Comparison of ENCODE assay signal across 25 mouse cellular contexts in genomic region chr5:111284420-111285175, GRCm38 (mm10). TPM values are rescaled to one million over a fixed set of nuclear protein-coding genes. Genes with fewer than 3 reads are reported as not detected.
DNase-seq lines count a peak whose midpoint lies in the region; ATAC-seq lines count a peak whose summit lies in the region.
"Had no signal": no experiment of that assay in that cellular context is flagged by ENCODE, and none has a peak within 500 bp of the region (broad histone marks: within the 10 kb centered on the region; RNA-seq: fewer than 3 reads in every experiment).

No protein-coding gene starts in this region.

- ATAC-seq in heart, embryonic 12.5 days (ENCODE audit: insufficient number of reproducible peaks, low FRiP score) = no peak
- ATAC-seq: forebrain, embryonic 13.5 days; forebrain, embryonic 16.5 days; hindbrain, embryonic 16.5 days had no signal

- DNase-seq in heart, adult 11 months = peak; percentile 88
- peak; percentile 26 for DNase-seq in kidney, postnatal 10 days
- DNase-seq in kidney, adult 18-20 months = no peak
- peak; percentile 38 for DNase-seq in testis, postnatal 10 days (ENCODE audit: low spot score)
- DNase-seq in testis, postnatal 14 days (ENCODE audit: low spot score) = no peak
- DNase-seq: adrenal gland, adult 2 months; adrenal gland, postnatal 14 days; B cell, adult 2 months; cerebellum, adult 11 months; cerebellum, adult 2 months; cerebellum, adult 9-11 months; cerebellum, postnatal 25 days; gastrocnemius, postnatal 10 days; gastrocnemius, postnatal 36 days; heart, postnatal 36 days had no signal

- H3K27ac ChIP-seq in heart, embryonic 12.5 days (ENCODE audit: poor library complexity, severe bottlenecking) = no peak overlapping the region
- H3K27ac ChIP-seq: forebrain, embryonic 10.5 days; forebrain, embryonic 13.5 days; heart, embryonic 15.5 days; hindbrain, embryonic 10.5 days; hindbrain, embryonic 13.5 days had no signal

- no peak overlapping the region for H3K4me3 ChIP-seq in heart, embryonic 12.5 days
- H3K4me3 ChIP-seq: forebrain, embryonic 10.5 days; forebrain, embryonic 13.5 days; heart, embryonic 15.5 days; hindbrain, embryonic 10.5 days; hindbrain, embryonic 13.5 days had no signal

- no peaks in the 10 kb centered on the region for H3K9me3 ChIP-seq in heart, embryonic 12.5 days (replicated peaks)
- H3K9me3 ChIP-seq: forebrain, embryonic 10.5 days; forebrain, embryonic 13.5 days; G1E; heart, embryonic 15.5 days; hindbrain, embryonic 10.5 days; hindbrain, embryonic 13.5 days had no signal

- no peak overlapping the region for H3K9ac ChIP-seq in heart, embryonic 12.5 days
- H3K9ac ChIP-seq: forebrain, embryonic 13.5 days; heart, embryonic 15.5 days; hindbrain, embryonic 13.5 days had no signal

- H3K27me3 ChIP-seq in heart, embryonic 12.5 days (replicated peaks) = peaks cover 42% of the 10 kb centered on the region
- H3K27me3 ChIP-seq: forebrain, embryonic 13.5 days; hindbrain, embryonic 13.5 days had no signal

- WGBS in heart, embryonic 12.5 days = 80% methylated on average over 19 of the region's 19 CpGs

- H3K4me2 ChIP-seq in heart, embryonic 12.5 days = no peak overlapping the region
- H3K4me2 ChIP-seq: forebrain, embryonic 13.5 days; heart, embryonic 11.5 days; heart, embryonic 15.5 days; hindbrain, embryonic 13.5 days had no signal

- peaks cover 13% of the 10 kb centered on the region; the same call in 1 of the 2 replicates for H3K4me1 ChIP-seq in heart, embryonic 12.5 days (replicated peaks)
- H3K4me1 ChIP-seq: forebrain, embryonic 13.5 days; heart, embryonic 15.5 days had no signal

- peaks cover 71% of the 10 kb centered on the region for H3K36me3 ChIP-seq in heart, embryonic 12.5 days
- H3K36me3 ChIP-seq: G1E had no signal

RNA-seq across cellular contexts. Expression of gene Pitpnb, which starts 46.0 kb away (rescaled TPM):
- polyA plus RNA-seq in heart, embryonic 12.5 days (2016; fragmentation: Nextera tagmentation; extraction: Ambion mirVana) = 79.9 and 84.3 TPM in 2 replicates

Comparison
In these comparisons a context has a peak if more than half of its experiments do, and no peak if none do; other contexts are left out.
1. DNase-seq: peak in heart, adult 11 months (single experiment), kidney, postnatal 10 days (single experiment) and testis, postnatal 10 days (single experiment); none in kidney, adult 18-20 months (single experiment) and testis, postnatal 14 days (single experiment).